Mouse (Mus musculus) ES-Bruce4 (cell line): ENCODE measurements at regions not wholly inside any gene's neighbourhood (a gene's known extent, or its start where the extent isn't known, plus 50 kb on each side); places are given as distances from the start of the nearest gene placed in this dataset.

Source experiments
- H3K27ac ChIP-seq: 2 replicates; pipeline ENCODE4 v1.5.1; 2012; ENCODE audit warnings: low read length, inconsistent platforms; ENCODE audit not compliant: insufficient read depth
- H3K27me3 ChIP-seq: 2 replicates; pipeline ENCODE4 v1.6.1; 2012; ENCODE audit warnings: mild to moderate bottlenecking, low read length, inconsistent platforms; ENCODE audit not compliant: control insufficient read depth, poor library complexity, insufficient read depth, severe bottlenecking
- H3K36me3 ChIP-seq: 2 replicates; pipeline ENCODE4 v1.6.1; 2012; ENCODE audit warnings: inconsistent platforms, mild to moderate bottlenecking, low read length, moderate library complexity; ENCODE audit not compliant: control insufficient read depth, poor library complexity, insufficient read depth, severe bottlenecking
- H3K4me1 ChIP-seq: one replicate; pipeline ENCODE4 v1.8.1; 2011; ENCODE audit warnings: low read length; ENCODE audit not compliant: control insufficient read depth, insufficient read depth
- H3K4me3 ChIP-seq: 2 replicates; pipeline ENCODE4 v1.5.1; 2011; ENCODE audit warnings: low read depth, mild to moderate bottlenecking, low read length
- H3K9ac ChIP-seq: 2 replicates; pipeline ENCODE4 v1.6.1; 2012; ENCODE audit warnings: low read depth, mild to moderate bottlenecking, inconsistent platforms; ENCODE audit not compliant: poor library complexity, severe bottlenecking
- H3K9me3 ChIP-seq: replicated peaks from 2 replicates; pipeline ENCODE4 v1.6.1; 2012; ENCODE audit warnings: mild to moderate bottlenecking, low read length, inconsistent platforms; ENCODE audit not compliant: control insufficient read depth, poor library complexity, insufficient read depth, severe bottlenecking
- CTCF ChIP-seq: IDR thresholded peaks from one replicate; pipeline ENCODE4 v1.8.1; 2011; ENCODE audit warnings: low read depth, low read length
- EP300 ChIP-seq: IDR thresholded peaks from 2 replicates; pipeline ENCODE4 v1.6.1; 2011; ENCODE audit warnings: low read depth, low read length; ENCODE audit not compliant: insufficient read depth
- POLR2A ChIP-seq: IDR thresholded peaks from one replicate; pipeline ENCODE4 v1.8.1; 2011; ENCODE audit warnings: low read length; ENCODE audit not compliant: insufficient read depth

GRCm38 (mm10) chr9:111762653-111763468 lies 72.7 kb upstream of the Stac start:
- Histone ChIP-seq H3K9me3 (no peaks in the 10 kb centered on the region), H3K27ac (no peak overlapping the region), H3K4me1 (no peaks in the 10 kb centered on the region), H3K27me3 (no peaks in the 10 kb centered on the region), H3K9ac (no peak overlapping the region), H3K36me3 (no peaks in the 10 kb centered on the region), H3K4me3 (no peak overlapping the region)
- no peak for TF ChIP-seq POLR2A
- TF ChIP-seq EP300 = no peak
- TF ChIP-seq CTCF = no peak

GRCm38 (mm10) chr9:111755235-111755634 lies 65.1 kb upstream of the Stac start:
- no peak for TF ChIP-seq POLR2A
- no peak for TF ChIP-seq EP300
- TF ChIP-seq CTCF = no peak
- Histone ChIP-seq H3K9me3 (peaks cover 5% of the 10 kb centered on the region; the same call in 1 of the 2 replicates), H3K4me3 (no peak overlapping the region), H3K9ac (no peak overlapping the region), H3K36me3 (no peaks in the 10 kb centered on the region), H3K27me3 (no peaks in the 10 kb centered on the region), H3K4me1 (no peaks in the 10 kb centered on the region), H3K27ac (no peak overlapping the region)

- no peaks in the 10 kb centered on the region for H3K36me3 ChIP-seq
- H3K4me3 ChIP-seq = no peak overlapping the region
- H3K27me3 ChIP-seq = no peaks in the 10 kb centered on the region
- no peaks in the 10 kb centered on the region; the same call in 1 of the 2 replicates for H3K9me3 ChIP-seq
- H3K27ac ChIP-seq = no peak overlapping the region
- TF ChIP-seq CTCF (no peak), POLR2A (no peak)
- H3K4me1 ChIP-seq = no peaks in the 10 kb centered on the region
- no peak overlapping the region for H3K9ac ChIP-seq
These were observed 56.0 kb upstream of the Stac start for GRCm38 (mm10) chr9:111746151-111746550.

- TF ChIP-seq POLR2A (no peak), EP300 (no peak), CTCF (no peak)
- no peak overlapping the region for H3K27ac ChIP-seq
- H3K27me3 ChIP-seq = no peaks in the 10 kb centered on the region
- H3K9ac ChIP-seq = no peak overlapping the region
- no peaks in the 10 kb centered on the region for H3K4me1 ChIP-seq
- no peak overlapping the region for H3K4me3 ChIP-seq
- H3K9me3 ChIP-seq = no peaks in the 10 kb centered on the region
- no peaks in the 10 kb centered on the region for H3K36me3 ChIP-seq
These were observed 55.1 kb upstream of the Stac start for GRCm38 (mm10) chr9:111745206-111745605.
